ENCODE assay signal across 20 mouse cellular contexts in genomic region chr4:66821764-66822163, GRCm38 (mm10).
"Had no signal": no experiment of that assay in that cellular context is flagged by ENCODE, and none has a peak within 500 bp of the region (broad histone marks: within the 10 kb centered on the region; RNA-seq: fewer than 3 reads in every experiment).

No protein-coding gene starts in this region.

- H3K36me3 ChIP-seq: liver, embryonic 13.5 days; liver, embryonic 15.5 days; lung, embryonic 15.5 days; midbrain, embryonic 10.5 days; midbrain, embryonic 12.5 days; neural tube, embryonic 12.5 days; stomach, embryonic 15.5 days had no signal

- H3K4me2 ChIP-seq: liver, embryonic 11.5 days; liver, embryonic 13.5 days; liver, embryonic 15.5 days; lung, embryonic 15.5 days; midbrain, embryonic 12.5 days; neural tube, embryonic 12.5 days; stomach, embryonic 15.5 days had no signal

- H3K27me3 ChIP-seq: liver, embryonic 13.5 days; liver, embryonic 15.5 days; lung, embryonic 15.5 days; midbrain, embryonic 12.5 days; neural tube, embryonic 12.5 days; stomach, embryonic 15.5 days had no signal

- ATAC-seq: liver, postnatal 0 days; midbrain, embryonic 16.5 days had no signal

- H3K27ac ChIP-seq: liver, embryonic 13.5 days; liver, embryonic 15.5 days; lung, embryonic 15.5 days; midbrain, embryonic 10.5 days; midbrain, embryonic 12.5 days; neural tube, embryonic 12.5 days; stomach, embryonic 15.5 days; stomach, postnatal 0 days had no signal

- H3K9ac ChIP-seq: liver, embryonic 13.5 days; liver, embryonic 15.5 days; liver, postnatal 0 days; lung, embryonic 15.5 days; midbrain, embryonic 12.5 days; neural tube, embryonic 12.5 days; stomach, embryonic 15.5 days had no signal

- H3K9me3 ChIP-seq: liver, embryonic 13.5 days; liver, embryonic 15.5 days; lung, embryonic 15.5 days; midbrain, embryonic 10.5 days; midbrain, embryonic 12.5 days; neural tube, embryonic 12.5 days; stomach, embryonic 15.5 days had no signal

- H3K4me1 ChIP-seq: liver, embryonic 13.5 days; liver, embryonic 15.5 days; lung, embryonic 15.5 days; midbrain, embryonic 10.5 days; midbrain, embryonic 12.5 days; neural tube, embryonic 12.5 days; stomach, embryonic 15.5 days had no signal

- H3K4me3 ChIP-seq: liver, embryonic 13.5 days; liver, embryonic 15.5 days; lung, embryonic 15.5 days; midbrain, embryonic 10.5 days; midbrain, embryonic 12.5 days; neural tube, embryonic 12.5 days; stomach, embryonic 15.5 days had no signal

- DNase-seq: liver, embryonic 13.5 days; liver, postnatal 0 days; lung, adult 2 months; lung, postnatal 14 days; midbrain, embryonic 14.5 days; right cerebral cortex, adult 18-20 months; right cerebral cortex, postnatal 25 days; right cerebral cortex, postnatal 4 days; spleen, adult 18-20 months; thymus, adult 2 months; thymus, postnatal 25 days had no signal
